Comparison of ENCODE assay signal across 11 mouse cellular contexts in genomic region chr7:97340907-97341849, GRCm38 (mm10). TPM values are rescaled to one million over a fixed set of nuclear protein-coding genes. Genes with fewer than 3 reads are reported as not detected.
DNase-seq lines count a peak whose midpoint lies in the region; ATAC-seq and TF ChIP-seq lines count a peak whose summit lies in the region.
"Had no signal": no experiment of that assay in that cellular context is flagged by ENCODE, and none has a peak within 500 bp of the region (broad histone marks: within the 10 kb centered on the region; RNA-seq: fewer than 3 reads in every experiment).

No protein-coding gene starts in this region.

- H3K4me1 ChIP-seq in kidney, adult 2 months (ENCODE audit: control insufficient read depth, insufficient read depth, low read length): no peaks in the 10 kb centered on the region
- H3K4me1 ChIP-seq in G1E (ENCODE audit: insufficient read depth, low read depth, low read length): peaks cover 54% of the 10 kb centered on the region
- H3K4me1 ChIP-seq in intestine, embryonic 16.5 days (ENCODE audit: control insufficient read depth, insufficient read depth, low read length): peaks cover 29% of the 10 kb centered on the region
- H3K4me1 ChIP-seq in small intestine, adult 2 months (ENCODE audit: control insufficient read depth, insufficient read depth, insufficient read length, low read length): peaks cover 14% of the 10 kb centered on the region
- H3K4me1 ChIP-seq in midbrain, embryonic 15.5 days: peaks cover 7% of the 10 kb centered on the region; the same call in 1 of the 2 replicates
- H3K4me1 ChIP-seq: kidney, embryonic 15.5 days had no signal

- H3K4me2 ChIP-seq in intestine, embryonic 16.5 days (ENCODE audit: low read depth, low read length): peak overlapping the region; percentile 4; the same call in 1 of the 2 replicates
- no peak overlapping the region for H3K4me2 ChIP-seq in midbrain, embryonic 15.5 days
- H3K4me2 ChIP-seq: kidney, embryonic 15.5 days; lung, embryonic 15.5 days had no signal

- peak; percentile 53 for DNase-seq in kidney, adult 2 months
- DNase-seq in kidney, adult 18-20 months: no peak
- no peak for DNase-seq in G1E (ENCODE audit: low spot score)
- no peak for DNase-seq in layer of hippocampus, adult 9-11 months
- DNase-seq: spleen, adult 18-20 months had no signal

- WGBS in kidney, adult 2 months: 69% methylated on average over 18 of the region's 18 CpGs
- 53% methylated on average over 18 of the region's 18 CpGs for WGBS in intestine, embryonic 16.5 days
- WGBS in small intestine, adult 2 months: 22% methylated on average over 18 of the region's 18 CpGs
- WGBS in midbrain, embryonic 15.5 days: 65% methylated on average over 18 of the region's 18 CpGs

- ATAC-seq in G1E (ENCODE audit: extremely low read depth, insufficient number of reproducible peaks, low FRiP score, poor library complexity, severe bottlenecking): peak; percentile 43; the same call in 1 of the 2 replicates
- peak; percentile 77 for ATAC-seq in intestine, embryonic 16.5 days
- no peak for ATAC-seq in erythroid progenitor cell, adult 5-6 weeks (replicated peaks; ENCODE audit: low FRiP score, poor library complexity, severe bottlenecking)
- ATAC-seq in midbrain, embryonic 15.5 days (replicated peaks): no peak

- 0 out of 2 replicates have a peak overlapping the region, but pooled peaks have one; percentile 32 for H3K9ac ChIP-seq in intestine, embryonic 16.5 days (ENCODE audit: low read depth, low read length)
- H3K9ac ChIP-seq in midbrain, embryonic 15.5 days: no peak overlapping the region
- H3K9ac ChIP-seq: kidney, embryonic 15.5 days; lung, embryonic 15.5 days had no signal

- no peak for TF ChIP-seq POLR2A in kidney, adult 2 months (IDR thresholded peaks at IDR 0.05; ENCODE audit: low read depth, low read length)
- TF ChIP-seq POLR2A in small intestine, adult 2 months (IDR thresholded peaks at IDR 0.05; ENCODE audit: low read depth, low read length): no peak

- H3K27ac ChIP-seq in kidney, adult 2 months (ENCODE audit: insufficient read depth, low read depth, low read length): no peak overlapping the region
- peak overlapping the region; percentile 57; the same call in 1 of the 2 replicates for H3K27ac ChIP-seq in intestine, embryonic 16.5 days (ENCODE audit: low read length)
- H3K27ac ChIP-seq in small intestine, adult 2 months (ENCODE audit: insufficient read depth, low read depth, low read length): peak overlapping the region; percentile 54
- no peak overlapping the region for H3K27ac ChIP-seq in midbrain, embryonic 15.5 days
- H3K27ac ChIP-seq: kidney, embryonic 15.5 days; lung, embryonic 15.5 days had no signal

- H3K36me3 ChIP-seq in kidney, adult 2 months (ENCODE audit: control insufficient read depth, insufficient read depth, low read length): no peaks in the 10 kb centered on the region
- H3K36me3 ChIP-seq in G1E (replicated peaks): no peaks in the 10 kb centered on the region
- H3K36me3 ChIP-seq in intestine, embryonic 16.5 days (ENCODE audit: control insufficient read depth, insufficient read depth, low read length): no peaks in the 10 kb centered on the region
- H3K36me3 ChIP-seq in small intestine, adult 2 months (ENCODE audit: control insufficient read depth, insufficient read depth, low read length): no peaks in the 10 kb centered on the region
- no peaks in the 10 kb centered on the region for H3K36me3 ChIP-seq in midbrain, embryonic 15.5 days (replicated peaks)
- H3K36me3 ChIP-seq: kidney, embryonic 15.5 days; lung, embryonic 15.5 days had no signal

- H3K4me3 ChIP-seq in kidney, adult 2 months (ENCODE audit: insufficient read depth, low read depth, low read length): no peak overlapping the region
- no peak overlapping the region; the same call in 1 of the 2 replicates for H3K4me3 ChIP-seq in G1E (ENCODE audit: low read depth, low read length)
- H3K4me3 ChIP-seq in intestine, embryonic 16.5 days (ENCODE audit: low read length): no peak overlapping the region
- no peak overlapping the region for H3K4me3 ChIP-seq in small intestine, adult 2 months (ENCODE audit: low read depth, low read length)
- H3K4me3 ChIP-seq in midbrain, embryonic 15.5 days: no peak overlapping the region
- H3K4me3 ChIP-seq: kidney, embryonic 15.5 days; lung, embryonic 15.5 days had no signal

- no peak for TF ChIP-seq CTCF in kidney, adult 2 months (conservative IDR thresholded peaks at IDR 0.05; ENCODE audit: insufficient read depth, insufficient read length, low read depth, low read length)
- no peak for TF ChIP-seq CTCF in G1E (IDR thresholded peaks at IDR 0.05; ENCODE audit: low read depth, low read length)
- no peak for TF ChIP-seq CTCF in small intestine, adult 2 months (IDR thresholded peaks at IDR 0.05; ENCODE audit: extremely low read depth, insufficient read length, insufficient replicate concordance, low read depth, low read length)

- H3K27me3 ChIP-seq in kidney, adult 2 months (replicated peaks; ENCODE audit: control insufficient read depth, insufficient read depth, low read length): no peaks in the 10 kb centered on the region
- H3K27me3 ChIP-seq in G1E (ENCODE audit: insufficient read depth, low read length): peaks cover 3% of the 10 kb centered on the region; the same call in 1 of the 2 replicates
- no peaks in the 10 kb centered on the region for H3K27me3 ChIP-seq in intestine, embryonic 16.5 days (replicated peaks; ENCODE audit: control insufficient read depth, insufficient read depth, low read length)
- no peaks in the 10 kb centered on the region for H3K27me3 ChIP-seq in small intestine, adult 2 months (ENCODE audit: control insufficient read depth, insufficient read depth, low read length)
- no peaks in the 10 kb centered on the region for H3K27me3 ChIP-seq in midbrain, embryonic 15.5 days (replicated peaks)
- H3K27me3 ChIP-seq: kidney, embryonic 15.5 days; lung, embryonic 15.5 days had no signal

- H3K9me3 ChIP-seq in G1E (replicated peaks): no peaks in the 10 kb centered on the region
- H3K9me3 ChIP-seq in intestine, embryonic 16.5 days (ENCODE audit: control insufficient read depth, low read length): no peaks in the 10 kb centered on the region
- no peaks in the 10 kb centered on the region for H3K9me3 ChIP-seq in midbrain, embryonic 15.5 days
- H3K9me3 ChIP-seq: kidney, embryonic 15.5 days; lung, embryonic 15.5 days had no signal

RNA-seq across cellular contexts. Expression of gene Kctd21, which starts 9.1 kb away (rescaled TPM):
- 6.3 and 6.8 TPM in 2 replicates for polyA plus RNA-seq in kidney, adult 2 months (2012; rRNA removed)
- total RNA-seq in G1E (2014; fragmentation: Nextera tagmentation): 1.9 and 2.3 TPM in 2 replicates
- 1.0 and 1.7 TPM in 2 replicates for total RNA-seq in G1E (2017)
- polyA plus RNA-seq in G1E (2012): 0.09 and 0.22 TPM in 2 replicates
- 4.1 and 4.4 TPM in 2 replicates for polyA plus RNA-seq in intestine, embryonic 16.5 days (2015; fragmentation: Nextera tagmentation; extraction: Ambion mirVana)
- 2.8 and 7.3 TPM in 2 replicates for polyA plus RNA-seq in small intestine, adult 2 months (2012; rRNA removed)
- total RNA-seq in erythroid progenitor cell, adult 5-6 weeks (2015; ENCODE audit: low replicate concordance): not detected in 2 replicates
- not detected in 2 replicates for total RNA-seq in erythroid progenitor cell, adult 5-6 weeks (2017; ENCODE audit: low replicate concordance)
- 8.1 and 8.3 TPM in 2 replicates for polyA plus RNA-seq in midbrain, embryonic 15.5 days (2015; fragmentation: Nextera tagmentation; extraction: Ambion mirVana)

RNA-seq across cellular contexts. Expression of gene Usp35, which starts 9.4 kb away (rescaled TPM):
- 1.8 and 2.7 TPM in 2 replicates for polyA plus RNA-seq in kidney, adult 2 months (2012; rRNA removed)
- total RNA-seq in G1E (2014; fragmentation: Nextera tagmentation): not detected in 2 replicates
- 0.93 and 1.1 TPM in 2 replicates for total RNA-seq in G1E (2017)
- 0.09 and 0.10 TPM in 2 replicates for polyA plus RNA-seq in G1E (2012)
- 0.54 and 0.60 TPM in 2 replicates for polyA plus RNA-seq in intestine, embryonic 16.5 days (2015; fragmentation: Nextera tagmentation; extraction: Ambion mirVana)
- 2.9 and 14.6 TPM in 2 replicates for polyA plus RNA-seq in small intestine, adult 2 months (2012; rRNA removed)
- total RNA-seq in erythroid progenitor cell, adult 5-6 weeks (2015; ENCODE audit: low replicate concordance): not detected in 2 replicates
- not detected in 2 replicates for total RNA-seq in erythroid progenitor cell, adult 5-6 weeks (2017; ENCODE audit: low replicate concordance)
- polyA plus RNA-seq in midbrain, embryonic 15.5 days (2015; fragmentation: Nextera tagmentation; extraction: Ambion mirVana): 4.8 and 5.3 TPM in 2 replicates

RNA-seq across cellular contexts. Expression of gene Alg8, which starts 30.2 kb away (rescaled TPM):
- 9.9 and 10.4 TPM in 2 replicates for polyA plus RNA-seq in kidney, adult 2 months (2012; rRNA removed)
- total RNA-seq in G1E (2014; fragmentation: Nextera tagmentation) (37.2 and 56.6 TPM in 2 replicates), G1E (2017) (15.9 and 20.6 TPM in 2 replicates)
- 0.97 and 1.7 TPM in 2 replicates for polyA plus RNA-seq in G1E (2012)
- 51.3 and 55.7 TPM in 2 replicates for polyA plus RNA-seq in intestine, embryonic 16.5 days (2015; fragmentation: Nextera tagmentation; extraction: Ambion mirVana)
- polyA plus RNA-seq in small intestine, adult 2 months (2012; rRNA removed): 3.7 and 6.4 TPM in 2 replicates
- 19.3 and 32.8 TPM in 2 replicates for total RNA-seq in erythroid progenitor cell, adult 5-6 weeks (2015; ENCODE audit: low replicate concordance)
- total RNA-seq in erythroid progenitor cell, adult 5-6 weeks (2017; ENCODE audit: low replicate concordance): 8.5 and 9.8 TPM in 2 replicates
- polyA plus RNA-seq in midbrain, embryonic 15.5 days (2015; fragmentation: Nextera tagmentation; extraction: Ambion mirVana): 12.9 and 14.2 TPM in 2 replicates

RNA-seq across cellular contexts. Expression of gene Ndufc2, which starts 58.6 kb away (rescaled TPM):
- polyA plus RNA-seq in kidney, adult 2 months (2012; rRNA removed): 300 and 389 TPM in 2 replicates
- total RNA-seq in G1E (2014; fragmentation: Nextera tagmentation) (149 TPM in 2 replicates), G1E (2017) (257 and 259 TPM in 2 replicates)
- polyA plus RNA-seq in G1E (2012): 206 and 297 TPM in 2 replicates
- 377 and 385 TPM in 2 replicates for polyA plus RNA-seq in intestine, embryonic 16.5 days (2015; fragmentation: Nextera tagmentation; extraction: Ambion mirVana)
- polyA plus RNA-seq in small intestine, adult 2 months (2012; rRNA removed): 58.2 and 89.7 TPM in 2 replicates
- 77.1 and 89.3 TPM in 2 replicates for total RNA-seq in erythroid progenitor cell, adult 5-6 weeks (2015; ENCODE audit: low replicate concordance)
- 37.2 and 116 TPM in 2 replicates for total RNA-seq in erythroid progenitor cell, adult 5-6 weeks (2017; ENCODE audit: low replicate concordance)
- polyA plus RNA-seq in midbrain, embryonic 15.5 days (2015; fragmentation: Nextera tagmentation; extraction: Ambion mirVana): 377 and 384 TPM in 2 replicates

Comparison
In these comparisons a context has a peak if more than half of its experiments do, and no peak if none do; other contexts are left out.
1. H3K27ac ChIP-seq: peak in intestine, embryonic 16.5 days (single experiment) and small intestine, adult 2 months (single experiment); none in kidney, adult 2 months (single experiment) and midbrain, embryonic 15.5 days (single experiment).
2. ATAC-seq: peak in G1E (single experiment) and intestine, embryonic 16.5 days (single experiment); none in erythroid progenitor cell, adult 5-6 weeks (single experiment) and midbrain, embryonic 15.5 days (single experiment).